In genomic region chr6:126563898-126564297, GRCm38 (mm10) we compare ENCODE assay signal across 7 mouse cellular contexts. TPM values are rescaled to one million over a fixed set of nuclear protein-coding genes. Genes with fewer than 3 reads are reported as not detected.
DNase-seq lines count a peak whose midpoint lies in the region; ATAC-seq and TF ChIP-seq lines count a peak whose summit lies in the region.

No protein-coding gene starts in this region.

- peak; percentile 54 for ATAC-seq in frontal cortex, adult (ENCODE audit: low TSS enrichment)
- ATAC-seq in hindbrain, embryonic 16.5 days = peak; percentile 51
- peak; percentile 87 for ATAC-seq in megakaryocyte-erythroid progenitor cell, adult 5-6 weeks (replicated peaks; ENCODE audit: low FRiP score, low TSS enrichment, poor library complexity, severe bottlenecking)

- DNase-seq in R1 (ENCODE audit: low read depth, low spot score) = peak; percentile 82
- peak; percentile 93 to 96 for DNase-seq in cerebellum, adult 18-20 months
- DNase-seq in left cerebral cortex, adult 11 months (ENCODE audit: low spot score) = peak; percentile 77
- peak in 1 of 2 experiments; percentile 18 for DNase-seq in spleen, adult 2 months (ENCODE audit: low read depth in 1 of 2, low spot score in 2 of 2)

- no peak overlapping the region for H3K4me2 ChIP-seq in hindbrain, embryonic 16.5 days (ENCODE audit: low read length)

- peaks cover 5% of the 10 kb centered on the region for H3K4me1 ChIP-seq in hindbrain, embryonic 16.5 days (ENCODE audit: control insufficient read depth, insufficient read depth, low read depth, low read length)
- no peaks in the 10 kb centered on the region for H3K4me1 ChIP-seq in spleen, adult 2 months (ENCODE audit: control insufficient read depth, insufficient read depth, insufficient read length)

- peak; percentile 51; the same call in 1 of the 2 replicates for TF ChIP-seq CTCF in spleen, adult 2 months (IDR thresholded peaks at IDR 0.05; ENCODE audit: extremely low read depth, insufficient read depth, insufficient read length, insufficient replicate concordance)

- H3K4me3 ChIP-seq in hindbrain, embryonic 16.5 days (ENCODE audit: low read length) = no peak overlapping the region
- H3K4me3 ChIP-seq in spleen, adult 2 months (ENCODE audit: extremely low read depth, insufficient read depth, insufficient read length) = no peak overlapping the region

- no peak overlapping the region for H3K27ac ChIP-seq in hindbrain, embryonic 16.5 days (ENCODE audit: low read depth, low read length)
- H3K27ac ChIP-seq in spleen, adult 2 months (ENCODE audit: insufficient read depth, low read length) = no peak overlapping the region

- no peak for TF ChIP-seq POLR2A in spleen, adult 2 months (IDR thresholded peaks at IDR 0.05; ENCODE audit: low read depth, low read length)

- no peaks in the 10 kb centered on the region for H3K36me3 ChIP-seq in hindbrain, embryonic 16.5 days (ENCODE audit: control insufficient read depth, insufficient read depth, low read length)
- no peaks in the 10 kb centered on the region for H3K36me3 ChIP-seq in spleen, adult 2 months (ENCODE audit: control insufficient read depth, insufficient read depth, low read length)

- H3K9ac ChIP-seq in hindbrain, embryonic 16.5 days (ENCODE audit: low read depth, low read length) = no peak overlapping the region

- WGBS in hindbrain, embryonic 16.5 days = 14% methylated on average over 7 of the region's 7 CpGs
- 23% methylated on average over 7 of the region's 7 CpGs for WGBS in spleen, adult 2 months

- no peaks in the 10 kb centered on the region for H3K9me3 ChIP-seq in hindbrain, embryonic 16.5 days (ENCODE audit: control insufficient read depth, low read length)

- no peaks in the 10 kb centered on the region for H3K27me3 ChIP-seq in hindbrain, embryonic 16.5 days (replicated peaks; ENCODE audit: control insufficient read depth, insufficient read depth, low read length)
- H3K27me3 ChIP-seq in spleen, adult 2 months (ENCODE audit: control insufficient read depth, insufficient read depth, low read length) = no peaks in the 10 kb centered on the region

RNA-seq across cellular contexts. Expression of gene Kcna5, which starts 28.7 kb away (rescaled TPM):
- polyA plus RNA-seq in hindbrain, embryonic 16.5 days (2015; fragmentation: Nextera tagmentation; extraction: Ambion mirVana) = 3.7 and 4.3 TPM in 2 replicates
- total RNA-seq in megakaryocyte-erythroid progenitor cell, adult 5-6 weeks (2014; fragmentation: Nextera tagmentation) = not detected in 2 replicates
- not detected in 2 replicates for total RNA-seq in megakaryocyte-erythroid progenitor cell, adult 5-6 weeks (2017)
- polyA plus RNA-seq in spleen, adult 2 months (2012; rRNA removed) = 0.09 and 0.25 TPM in 2 replicates
